Mouse (Mus musculus) WW6 (cell line): ENCODE results near the gene Cldn20.
A peak's percentile ranks its signal among the peaks of the same experiment; 100 is the strongest.

ENCODE experiments used
- DNase-seq: peaks from one replicate; pipeline ENCODE4 v3.0.0-alpha.2; 2013; ENCODE audit warnings: low read depth, low spot score

Cldn20 gene

DNA sequence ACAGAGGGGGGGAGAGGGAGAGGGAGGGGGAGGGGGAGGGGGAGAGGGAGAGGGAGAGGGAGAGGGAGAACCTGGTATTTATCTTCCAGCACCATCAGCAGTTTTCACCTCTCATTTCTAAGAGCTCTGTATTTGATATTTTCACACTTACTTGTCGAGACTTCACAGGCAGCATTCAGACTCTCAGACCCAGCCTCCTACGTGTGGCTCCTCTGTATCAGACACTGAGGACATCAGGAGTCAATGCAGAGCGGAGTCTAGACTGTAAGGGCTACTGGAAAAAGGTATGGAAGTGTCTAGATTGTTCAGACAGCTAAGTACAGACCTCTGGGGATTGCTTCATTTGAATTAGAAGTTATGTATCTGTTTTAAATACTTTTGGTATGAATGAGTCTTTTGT, 2.8 kb upstream of the Cldn20 start:
- DNase-seq: no peak

DNA sequence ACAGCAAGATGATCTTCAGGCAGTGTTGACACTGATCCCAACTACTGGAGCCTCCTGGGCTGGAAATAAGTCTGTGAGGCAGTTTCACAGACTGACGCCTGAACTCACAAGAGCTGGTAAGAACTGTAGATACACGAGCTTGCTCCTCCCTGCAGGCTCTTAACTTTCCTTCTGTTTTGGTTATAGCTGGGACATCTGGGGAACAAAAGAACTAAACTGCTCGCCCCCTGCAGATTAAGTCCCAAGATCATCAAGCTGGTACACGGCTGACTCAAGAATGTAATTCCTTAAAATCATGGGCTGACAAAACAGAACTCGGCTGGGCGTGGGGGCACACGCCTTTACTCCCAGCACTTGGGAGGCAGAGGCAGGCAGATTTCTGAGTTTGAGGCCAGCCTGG, 1.8 kb upstream of the Cldn20 start:
- DNase-seq: no peak

- no peak for DNase-seq
Observed at GRCm38 (mm10) chr17:3531641-3532040, 713 bp upstream of the Cldn20 start.

DNA sequence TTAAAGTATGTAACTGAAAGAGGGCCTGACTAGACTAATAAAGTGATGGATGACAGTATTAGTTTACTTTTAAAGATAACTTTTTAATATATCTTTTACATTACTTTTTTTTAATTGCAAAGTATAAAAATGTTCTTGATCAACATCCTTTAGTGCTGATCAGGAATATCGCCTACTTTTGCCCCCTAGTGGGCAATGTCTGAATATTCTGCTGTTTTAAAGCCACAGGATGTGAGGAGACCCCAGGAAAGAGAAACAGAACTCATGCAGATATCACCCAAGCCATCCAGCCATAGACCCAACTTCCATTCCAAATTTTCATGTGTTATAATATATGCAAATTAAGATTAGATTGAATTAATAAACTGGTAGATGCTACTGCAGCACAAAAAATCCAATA, 1.1 kb downstream of the Cldn20 start:
- DNase-seq: no peak

DNA sequence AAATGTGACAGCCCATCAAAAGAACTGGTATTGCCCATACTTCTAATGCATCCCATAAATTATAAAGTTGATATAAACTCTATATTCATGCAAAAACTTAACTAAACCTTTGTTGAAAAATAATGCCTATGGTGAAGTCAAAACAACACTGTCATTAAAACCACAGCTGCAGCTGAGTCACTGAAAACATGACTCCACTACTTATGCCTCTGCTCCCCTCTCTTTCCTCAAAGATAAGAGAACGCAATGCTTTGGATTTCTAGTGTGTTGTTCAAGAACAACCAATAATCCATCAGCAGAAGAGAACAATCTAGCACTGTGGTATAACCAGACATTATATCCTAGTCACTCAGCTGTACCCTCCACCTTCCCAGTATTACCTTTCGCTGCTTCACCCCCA, 8.0 kb downstream of the Cldn20 start:
- no peak for DNase-seq

DNA sequence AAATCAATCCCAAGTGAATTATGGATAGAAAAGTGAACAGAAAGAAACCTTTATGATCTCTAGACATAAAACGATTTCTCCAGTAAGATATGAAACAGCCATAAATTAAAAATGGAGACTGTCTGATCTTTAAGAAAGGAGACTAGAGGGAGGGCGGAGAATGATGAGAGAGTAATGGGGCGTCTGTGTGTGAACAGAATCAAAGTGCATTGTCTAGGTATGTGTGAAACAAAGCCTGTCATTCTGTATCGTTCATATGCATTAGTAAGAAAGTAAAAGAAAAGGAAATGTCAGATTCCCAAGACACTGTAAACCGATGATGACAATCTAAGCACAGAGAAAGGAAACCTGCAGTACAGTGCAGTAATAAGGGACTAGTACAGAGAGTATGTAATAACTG, 8.7 kb downstream of the Cldn20 start:
- DNase-seq: no peak

- no peak for DNase-seq
Observed at GRCm38 (mm10) chr17:3547725-3548124, 15.4 kb downstream of the Cldn20 start.

GRCm38 (mm10) chr17:3556251-3556650, 23.9 kb downstream of the Cldn20 start:
- no peak for DNase-seq

DNA sequence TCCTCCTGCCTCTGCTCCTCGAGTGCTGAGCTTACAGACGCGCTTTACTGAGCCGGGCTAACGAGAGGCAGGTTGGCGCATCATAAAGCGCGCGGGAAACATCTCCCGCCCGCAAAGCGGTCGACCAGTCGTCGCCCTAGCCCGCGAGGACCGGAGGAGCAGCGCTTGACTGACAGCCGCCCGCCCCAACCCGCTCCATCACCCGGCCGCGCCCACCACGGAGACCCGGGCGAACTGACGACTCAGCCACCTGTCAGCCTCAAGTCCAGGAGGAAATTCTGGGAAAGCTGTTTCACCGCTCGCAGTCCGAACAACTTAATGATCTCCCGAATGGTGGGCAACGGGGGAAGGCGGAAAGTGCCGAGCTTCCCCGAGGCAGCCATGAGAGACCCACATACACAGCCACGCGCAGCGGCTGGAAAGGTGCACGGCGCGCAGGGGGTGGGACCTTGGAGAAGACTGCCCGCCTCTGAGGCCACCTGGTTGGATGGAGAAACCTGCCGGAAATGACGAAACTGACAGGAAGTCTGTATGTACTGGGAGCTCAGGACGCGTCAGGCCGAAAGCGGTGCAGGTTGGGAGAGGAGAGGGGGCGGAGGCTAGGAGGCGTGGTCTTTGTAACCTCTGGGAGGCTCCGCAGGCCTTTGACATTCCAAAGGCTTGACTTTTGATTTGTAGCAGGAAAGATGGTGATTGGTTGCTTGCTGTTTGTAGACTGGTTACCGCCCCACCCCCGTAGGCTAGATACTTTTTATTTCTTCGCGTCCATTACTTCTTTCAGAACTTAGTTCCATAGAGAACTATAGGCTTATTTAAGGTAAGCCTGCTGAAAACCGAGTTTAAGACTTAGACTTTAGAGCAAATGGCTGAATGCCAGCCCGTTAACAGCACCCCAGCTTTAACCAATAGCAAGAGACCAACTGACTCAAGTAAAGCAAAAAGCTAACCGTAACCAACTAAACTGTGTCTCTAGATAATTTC, 25.3 kb downstream of the Cldn20 start, which contains the start of gene Tfb1m:
Gene Tfb1m (minus strand): TSS at position 451 of the 981 bp plus-strand sequence.
- peak; percentile 96 for DNase-seq

- no peak for DNase-seq
Observed at GRCm38 (mm10) chr17:3558356-3558870, 26.1 kb downstream of the Cldn20 start.

DNA sequence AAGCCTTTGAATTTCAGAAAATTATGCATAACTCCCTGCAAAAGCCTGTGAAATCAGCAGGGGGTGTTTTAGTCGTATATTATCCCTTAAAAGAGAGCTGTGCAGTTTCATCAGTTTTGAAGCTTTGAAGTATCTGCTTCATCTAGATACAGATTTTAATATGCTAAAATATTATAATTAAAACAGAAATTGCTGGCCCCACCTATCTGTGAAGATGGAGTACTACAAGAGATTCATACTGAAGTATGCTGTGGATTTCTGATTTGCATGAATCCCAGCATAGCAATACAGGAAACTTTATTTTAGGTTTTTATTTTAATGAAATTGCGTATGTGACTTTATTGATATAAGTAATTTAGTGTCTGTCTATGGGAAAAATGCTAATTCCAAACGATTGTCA, 28.2 kb downstream of the Cldn20 start:
- DNase-seq: no peak

- peak; percentile 39 for DNase-seq
Observed at GRCm38 (mm10) chr17:3562405-3562804, 30.1 kb downstream of the Cldn20 start.

DNA sequence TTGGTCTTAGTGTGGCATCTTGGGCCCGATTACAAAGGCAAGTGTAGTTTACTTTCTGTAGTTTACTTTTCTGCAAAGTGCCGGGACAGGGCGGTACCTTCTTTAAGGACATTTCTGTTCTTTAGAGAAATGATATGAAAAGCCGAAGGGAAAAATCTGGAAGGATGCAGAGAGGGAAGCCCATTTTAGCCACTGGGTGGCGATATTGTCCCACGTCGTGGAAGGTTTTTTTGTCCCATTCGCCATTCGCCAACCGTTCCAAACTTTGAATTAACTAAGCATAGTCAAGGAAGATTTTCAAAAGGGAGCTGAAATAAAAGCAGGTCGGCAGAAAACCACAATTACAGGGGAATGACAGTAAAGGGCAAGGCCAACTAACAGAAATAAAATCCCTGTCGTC, 38.5 kb downstream of the Cldn20 start:
- DNase-seq: peak; percentile 16
